Mouse (Mus musculus) liver, adult 2 months (tissue): ENCODE results near the gene Tmem80. TPM values are rescaled to one million over a fixed set of nuclear protein-coding genes. Genes with fewer than 3 reads are reported as not detected.

ENCODE experiments used
- DNase-seq: peaks from one replicate; pipeline ENCODE4 v3.0.0-alpha.2; 2011; ENCODE audit warnings: low read depth, low spot score; ENCODE audit errors: extremely low read depth
- H3K27ac ChIP-seq: fragments of 200-500 bp; replicated peaks from 2 replicates; pipeline ENCODE4 v1.5.1; 2012; ENCODE audit warnings: low read depth, mild to moderate bottlenecking, control low read depth, inconsistent platforms, low read length; ENCODE audit not compliant: insufficient read depth
- H3K27me3 ChIP-seq: fragments of 200-500 bp; 2 replicates; pipeline ENCODE4 v1.6.1; 2012; ENCODE audit warnings: mild to moderate bottlenecking, moderate library complexity, low read length, inconsistent platforms; ENCODE audit not compliant: control insufficient read depth, insufficient read depth
- H3K36me3 ChIP-seq: fragments of 200-500 bp; 2 replicates; pipeline ENCODE4 v1.6.1; 2012; ENCODE audit warnings: low read length, inconsistent platforms; ENCODE audit not compliant: control insufficient read depth, insufficient read depth
- H3K4me1 ChIP-seq: fragments of 200-500 bp; 2 replicates; pipeline ENCODE4 v1.6.1; 2011; ENCODE audit warnings: low read length; ENCODE audit not compliant: control insufficient read depth, insufficient read depth
- H3K4me3 ChIP-seq: fragments of 200-500 bp; 2 replicates; pipeline ENCODE4 v1.5.1; 2011; ENCODE audit warnings: low read depth, mild to moderate bottlenecking, control low read depth, low read length, moderate library complexity; ENCODE audit not compliant: insufficient read depth
- H3K79me2 ChIP-seq: fragments of 200-500 bp; 2 replicates; pipeline ENCODE4 v1.6.1; 2012; ENCODE audit warnings: inconsistent platforms, mild to moderate bottlenecking, low read length, moderate library complexity; ENCODE audit not compliant: control insufficient read depth, insufficient read depth
- H3K9ac ChIP-seq: fragments of 200-500 bp; 2 replicates; pipeline ENCODE4 v1.6.1; 2012; ENCODE audit warnings: low read depth, mild to moderate bottlenecking, control low read depth, inconsistent platforms, low read length
- CTCF ChIP-seq: fragments of 200-500 bp; IDR thresholded peaks from 2 replicates; pipeline ENCODE4 v1.5.1; 2011; ENCODE audit warnings: low read depth, low read length, control low read depth
- POLR2A ChIP-seq: fragments of 200-500 bp; IDR thresholded peaks from 2 replicates; pipeline ENCODE4 v1.6.1; 2011; ENCODE audit warnings: low read length, control low read depth; ENCODE audit not compliant: insufficient read depth; ENCODE audit errors: extremely low read depth
- WGBS: fragments of 180-500 bp; shearing (Covaris S2); methylation state at CpG from one replicate; pipeline ENCODE4 v1.1.7; 2018; 5-methylcytosine and 5-hydroxymethylcytosine counted together
- polyA plus RNA-seq: library from polyadenylated mRNA; depleted of rRNA; stranded (reverse); fragments of >200 nt; gene quantifications from 2 replicates; pipeline ENCODE4 v1.2.3, GENCODE M21; 2012
- total RNA-seq: library from RNA; depleted of rRNA; stranded (reverse); fragments of >200 nt; gene quantifications from 2 replicates; pipeline ENCODE4 v1.2.3, GENCODE M21; 2014

Gene Tmem80
- total and polyA plus RNA-seq, 2 experiments, result 8.9 to 20.9 TPM

DNA sequence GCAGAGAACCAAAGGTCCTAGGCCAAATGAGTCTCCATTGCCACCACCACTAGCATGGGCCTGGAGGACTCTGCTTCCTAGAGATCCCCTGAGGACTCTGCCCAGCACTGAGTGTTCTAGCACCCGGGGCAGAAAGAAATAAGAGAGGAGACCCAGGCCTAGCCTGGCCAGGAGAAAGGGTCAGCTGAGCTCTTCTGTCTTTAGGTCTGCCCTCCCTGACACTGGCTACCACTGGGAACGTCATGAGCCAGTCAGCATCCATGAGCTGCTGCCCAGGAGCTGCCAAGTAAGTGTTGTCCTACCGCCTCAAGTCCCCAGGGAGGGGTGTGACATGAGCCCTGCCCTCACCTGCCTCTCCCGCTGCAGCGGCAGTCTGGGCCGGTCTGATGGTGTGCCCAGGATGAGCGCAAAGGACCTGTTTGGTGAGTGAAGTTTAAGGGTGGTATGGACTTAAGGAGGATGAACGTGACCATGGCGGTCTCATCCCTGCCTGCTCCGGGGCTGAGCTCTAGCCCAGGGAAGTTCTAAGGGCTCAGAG, 14.2 kb downstream of the Tmem80 start:
- H3K27me3 ChIP-seq, result no peaks in the 10 kb centered on the region
- peak overlapping the region; percentile 41 for H3K9ac ChIP-seq
- no peaks in the 10 kb centered on the region for H3K36me3 ChIP-seq
- peak; percentile 25 for DNase-seq
- 52% methylated on average over 10 of the region's 10 CpGs for WGBS
- no peak for TF ChIP-seq CTCF
- TF ChIP-seq POLR2A, result no peak
- H3K4me1 ChIP-seq, result peaks cover 37% of the 10 kb centered on the region
- peaks cover 8% of the 10 kb centered on the region; the same call in 1 of the 2 replicates for H3K79me2 ChIP-seq
- peak overlapping the region; percentile 96 for H3K27ac ChIP-seq
- H3K4me3 ChIP-seq, result no peak overlapping the region

DNA sequence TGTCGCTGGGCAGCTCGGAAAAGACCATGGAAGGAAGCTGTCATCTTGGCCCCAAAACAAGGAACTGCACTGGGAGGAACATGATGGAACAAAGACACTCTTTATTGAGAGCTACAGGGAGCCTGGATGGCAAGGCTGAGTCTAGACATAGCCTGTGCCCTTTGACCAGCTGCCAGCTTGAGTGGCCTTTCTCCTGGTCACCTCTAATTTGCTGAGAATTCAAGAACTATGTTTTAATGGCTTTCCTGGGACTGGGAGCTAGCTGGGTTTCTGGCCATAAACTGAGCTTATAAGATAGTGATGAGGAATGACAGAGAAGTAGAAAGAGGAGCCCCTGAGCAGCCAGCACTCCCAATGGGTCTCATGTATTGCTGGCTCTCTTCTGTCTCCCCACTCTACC, 15.7 kb downstream of the Tmem80 start:
- TF ChIP-seq POLR2A, result no peak
- TF ChIP-seq CTCF, result no peak

DNA sequence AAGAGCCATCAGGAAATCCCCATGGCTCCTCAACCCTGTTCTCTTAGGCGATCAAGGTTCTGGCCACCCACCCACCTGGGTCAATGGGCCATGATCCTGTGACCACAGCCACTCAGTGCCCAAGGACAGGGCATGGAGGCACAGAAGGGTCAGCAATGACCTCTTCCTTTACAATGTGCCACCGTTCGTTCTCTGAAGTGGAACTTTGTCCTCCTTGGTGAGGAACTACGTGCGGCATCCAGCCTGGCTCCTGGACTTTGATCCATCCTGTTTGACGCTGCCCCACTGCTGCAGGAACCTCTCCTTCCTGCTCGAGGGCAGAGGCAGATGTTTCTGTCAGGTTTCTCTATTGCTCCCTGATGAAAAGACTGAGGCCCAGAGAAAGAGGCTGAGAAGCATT, 16.2 kb downstream of the Tmem80 start:
- Histone ChIP-seq H3K4me1 (peaks cover 37% of the 10 kb centered on the region), H3K79me2 (peaks cover 8% of the 10 kb centered on the region; the same call in 1 of the 2 replicates), H3K27me3 (no peaks in the 10 kb centered on the region), H3K9ac (peak overlapping the region; percentile 38), H3K4me3 (no peak overlapping the region), H3K36me3 (no peaks in the 10 kb centered on the region), H3K27ac (peak overlapping the region; percentile 94)
- TF ChIP-seq POLR2A, result no peak
- no peak for TF ChIP-seq CTCF
- DNase-seq, result peak; percentile 92
- 23% methylated on average over 7 of the region's 7 CpGs for WGBS

More for the DNA sequence above, 15.7 kb downstream of the Tmem80 start:
- Histone ChIP-seq H3K4me3 (no peak overlapping the region), H3K27ac (peak overlapping the region; percentile 94), H3K36me3 (no peaks in the 10 kb centered on the region), H3K9ac (peak overlapping the region; percentile 38; the same call in 1 of the 2 replicates), H3K4me1 (peaks cover 37% of the 10 kb centered on the region), H3K79me2 (peaks cover 8% of the 10 kb centered on the region; the same call in 1 of the 2 replicates), H3K27me3 (no peaks in the 10 kb centered on the region)
- WGBS, result 85% methylated on average over 2 of the region's 2 CpGs
- peak; percentile 52 for DNase-seq

DNA sequence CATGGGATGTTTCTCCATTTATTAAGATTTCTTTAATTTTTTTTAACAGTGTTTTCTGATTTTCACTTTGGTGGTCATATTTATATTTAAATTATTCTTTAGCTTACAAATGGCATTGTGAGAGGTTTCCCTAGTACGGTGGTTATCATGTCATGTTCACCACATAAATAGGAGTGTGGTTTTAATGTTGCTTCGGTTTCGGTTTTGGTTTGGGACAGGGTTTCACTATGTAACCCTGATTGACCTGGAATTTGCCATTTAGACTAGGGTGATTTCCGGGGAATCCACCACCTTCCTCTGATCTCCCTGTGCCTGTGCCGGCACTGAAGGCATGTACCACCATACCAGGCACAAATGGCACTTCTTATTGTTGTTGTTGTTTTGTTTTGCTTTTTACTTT, 17.2 kb downstream of the Tmem80 start:
- TF ChIP-seq CTCF, result no peak
- TF ChIP-seq POLR2A, result no peak

DNA sequence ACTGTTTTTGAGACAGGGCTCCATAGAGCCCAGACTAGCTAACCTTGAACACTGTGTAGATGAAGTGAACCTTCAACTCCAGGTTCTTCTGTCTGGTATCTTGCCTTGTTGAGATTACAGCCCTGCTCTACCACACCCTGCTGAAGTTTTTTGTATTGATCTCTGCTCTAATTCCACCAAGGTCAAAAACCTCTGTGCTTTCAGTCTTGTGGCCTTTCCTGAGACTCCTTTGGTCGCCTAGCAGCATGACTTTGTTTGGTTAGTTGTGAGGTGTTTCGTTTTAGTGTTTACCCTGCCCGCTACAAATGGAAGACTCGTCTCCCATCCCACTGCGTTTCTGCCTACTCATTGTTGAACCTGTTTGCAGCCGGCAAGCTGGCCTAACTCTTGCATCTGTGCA, 23.5 kb downstream of the Tmem80 start:
- 25% methylated on average over 6 of the region's 6 CpGs for WGBS
- peak; percentile 71 for DNase-seq
- no peaks in the 10 kb centered on the region for H3K27me3 ChIP-seq
- H3K27ac ChIP-seq, result peak overlapping the region; percentile 22
- no peaks in the 10 kb centered on the region for H3K79me2 ChIP-seq
- 0 out of 2 replicates have a peak, but pooled peaks cover 1% of the 10 kb centered on the region for H3K36me3 ChIP-seq
- no peak for TF ChIP-seq CTCF
- TF ChIP-seq POLR2A, result no peak
- H3K9ac ChIP-seq, result no peak overlapping the region
- no peak overlapping the region for H3K4me3 ChIP-seq
- peaks cover 5% of the 10 kb centered on the region for H3K4me1 ChIP-seq

More for the DNA sequence above, 17.2 kb downstream of the Tmem80 start:
- peak overlapping the region; percentile 75 for H3K27ac ChIP-seq
- H3K4me1 ChIP-seq, result peaks cover 37% of the 10 kb centered on the region
- no peaks in the 10 kb centered on the region for H3K36me3 ChIP-seq
- H3K79me2 ChIP-seq, result peaks cover 8% of the 10 kb centered on the region; the same call in 1 of the 2 replicates
- no peaks in the 10 kb centered on the region for H3K27me3 ChIP-seq
- no peak overlapping the region for H3K4me3 ChIP-seq
- DNase-seq, result peak; percentile 52
- no peak overlapping the region for H3K9ac ChIP-seq
- WGBS, result 19% methylated on average over 5 of the region's 5 CpGs

DNA sequence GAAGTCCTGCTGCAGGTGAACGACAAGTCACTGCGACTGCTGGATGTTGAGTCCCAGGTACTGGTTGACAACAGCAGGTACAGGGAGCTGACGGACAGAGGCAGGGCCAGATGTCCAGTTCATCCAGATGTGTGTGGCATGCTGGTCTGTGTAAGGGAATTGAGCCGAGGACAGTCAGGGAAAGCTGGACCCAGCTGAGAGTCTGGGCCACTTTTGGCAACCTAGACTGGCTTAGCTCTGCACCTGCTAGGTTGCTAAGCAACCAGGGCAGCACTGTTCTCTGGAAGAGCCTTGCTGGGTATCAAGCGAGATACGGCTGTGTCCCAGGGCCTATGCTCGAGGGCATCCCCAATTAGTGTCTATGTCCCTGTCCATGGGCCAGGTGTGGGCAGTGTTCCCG, 27.5 kb downstream of the Tmem80 start:
- H3K27ac ChIP-seq, result no peak overlapping the region
- peaks cover 5% of the 10 kb centered on the region for H3K4me1 ChIP-seq
- H3K9ac ChIP-seq, result no peak overlapping the region
- no peak for DNase-seq
- no peaks in the 10 kb centered on the region for H3K27me3 ChIP-seq
- H3K4me3 ChIP-seq, result no peak overlapping the region
- no peaks in the 10 kb centered on the region for H3K79me2 ChIP-seq
- no peak for TF ChIP-seq POLR2A
- no peak for TF ChIP-seq CTCF
- peaks cover 4% of the 10 kb centered on the region; the same call in 1 of the 2 replicates for H3K36me3 ChIP-seq
- WGBS, result 90% methylated on average over 8 of the region's 8 CpGs
